Mouse (Mus musculus) urinary bladder, postnatal 25 days (tissue): ENCODE measurements around the gene Dysf.

Experiments
- DNase-seq: peaks from one replicate; pipeline ENCODE4 v3.0.0; 2022; ENCODE audit warnings: low spot score

The Dysf gene

DNA sequence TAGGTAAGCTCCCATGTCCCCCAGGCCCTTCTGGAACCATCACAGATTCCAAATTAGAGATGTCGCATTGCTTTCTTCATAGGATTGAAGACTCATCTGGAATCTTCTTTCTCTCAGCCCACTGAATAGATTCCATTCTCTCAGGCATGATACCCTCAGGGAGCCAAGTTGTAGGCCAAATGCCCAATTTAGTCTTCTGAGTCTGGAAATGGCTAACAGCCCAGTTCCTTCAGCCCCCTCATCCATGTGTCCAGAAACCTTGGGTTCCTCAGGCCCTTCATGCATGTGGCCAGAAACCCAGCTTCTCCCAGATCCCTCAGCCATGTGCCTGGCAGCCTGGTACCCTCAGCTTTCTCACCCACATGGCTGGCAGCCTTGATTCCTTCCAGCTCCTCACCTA is 160.2 kb downstream of the Dysf start:
- DNase-seq: no peak

DNA sequence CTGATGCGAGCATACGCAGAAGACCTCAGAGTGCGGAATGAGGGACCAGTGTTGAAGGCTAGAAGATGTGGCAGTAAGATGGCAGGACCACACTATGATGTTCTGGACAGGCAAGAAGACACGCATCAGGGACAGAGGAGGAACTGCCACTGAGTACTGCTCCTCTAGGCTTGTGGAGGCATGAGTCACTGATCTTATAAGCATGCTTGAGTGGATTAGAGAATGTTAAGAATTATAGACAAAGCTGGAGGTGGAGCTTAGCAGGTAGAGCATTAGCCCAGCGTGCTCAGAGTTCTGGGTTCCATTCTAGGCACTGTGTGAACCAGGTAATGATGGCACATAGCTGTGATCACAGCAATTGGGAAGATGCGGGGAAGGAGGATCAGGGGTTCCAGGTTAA is 165.2 kb downstream of the Dysf start:
- no peak for DNase-seq

DNA sequence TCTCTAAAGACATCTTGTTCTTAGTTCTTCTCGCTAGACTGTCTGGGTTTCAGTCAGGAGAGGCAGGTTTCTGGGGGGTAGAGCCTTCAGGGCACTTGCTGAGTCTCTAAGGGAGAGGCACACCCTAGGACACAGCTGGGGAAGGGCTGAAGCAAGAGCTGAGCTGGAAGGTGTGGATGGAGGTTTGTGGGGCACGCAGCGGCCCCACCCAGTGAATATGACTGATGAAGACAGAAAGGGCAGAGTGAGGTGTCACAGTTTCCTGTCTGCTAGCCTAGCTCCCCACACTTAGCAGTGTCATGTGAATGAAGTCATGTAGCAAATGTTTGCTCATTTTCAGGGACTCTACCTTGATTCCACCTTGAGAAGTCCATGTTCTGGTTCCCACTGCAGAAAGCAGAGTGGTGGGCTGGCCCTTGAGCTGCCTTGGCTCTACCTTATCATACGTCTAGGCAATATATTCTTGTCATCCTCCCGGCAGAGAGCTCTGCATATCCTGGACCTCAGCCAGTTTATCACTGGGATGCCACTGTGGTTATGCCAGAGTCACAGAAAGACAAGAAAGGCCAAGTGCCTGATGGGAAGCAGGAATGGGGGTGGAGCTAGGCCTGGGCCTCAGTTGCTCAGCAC is 170.5 kb downstream of the Dysf start:
- no peak for DNase-seq

DNA sequence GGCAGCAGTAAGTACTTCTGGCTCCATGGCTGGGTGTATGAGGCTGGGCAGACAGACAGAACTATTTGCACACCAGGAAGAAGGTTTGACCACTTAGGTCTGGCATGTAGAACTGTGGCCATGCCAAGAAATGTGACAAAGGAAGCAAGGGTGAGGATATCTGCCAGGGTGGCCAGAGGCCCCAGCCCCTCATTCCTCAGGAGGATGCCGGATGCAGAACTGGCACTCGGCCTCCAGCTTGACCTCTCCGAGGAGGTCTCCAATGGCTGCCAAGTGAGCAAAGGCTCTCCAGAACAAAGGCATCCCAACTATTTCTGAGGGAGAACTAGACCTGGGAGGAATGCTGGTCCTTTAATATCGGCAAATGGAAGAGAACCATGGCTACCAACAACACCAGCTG is 173.1 kb downstream of the Dysf start:
- no peak for DNase-seq

DNA sequence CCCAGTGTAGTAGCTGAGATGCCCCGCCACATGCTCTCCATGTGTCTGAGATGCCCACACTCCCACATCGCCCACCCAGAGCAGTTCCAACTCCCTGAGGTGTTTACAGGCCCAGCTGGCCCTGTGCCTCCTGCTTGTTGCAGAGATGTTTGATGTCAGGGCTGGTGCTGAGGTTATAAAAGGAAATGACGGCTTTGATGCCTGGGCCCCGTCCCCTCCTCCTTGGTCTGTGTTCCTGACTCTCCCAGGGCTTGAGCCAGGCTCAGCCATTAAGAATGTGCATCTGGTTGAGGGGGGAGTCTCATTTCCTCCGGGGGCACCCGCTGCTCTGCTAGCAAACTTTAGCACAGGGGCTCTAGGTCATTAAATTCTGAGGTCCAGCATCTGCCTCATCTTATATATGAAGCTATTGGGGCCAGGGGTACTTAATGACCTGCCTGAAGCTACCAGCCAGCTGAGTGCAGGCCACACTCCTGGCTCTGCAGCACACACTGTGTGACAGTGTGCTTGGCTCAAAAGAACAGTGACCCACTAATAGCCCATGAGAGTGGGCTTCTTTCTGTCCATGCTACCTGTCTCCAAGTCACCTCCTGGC is 183.4 kb downstream of the Dysf start:
- no peak for DNase-seq

DNA sequence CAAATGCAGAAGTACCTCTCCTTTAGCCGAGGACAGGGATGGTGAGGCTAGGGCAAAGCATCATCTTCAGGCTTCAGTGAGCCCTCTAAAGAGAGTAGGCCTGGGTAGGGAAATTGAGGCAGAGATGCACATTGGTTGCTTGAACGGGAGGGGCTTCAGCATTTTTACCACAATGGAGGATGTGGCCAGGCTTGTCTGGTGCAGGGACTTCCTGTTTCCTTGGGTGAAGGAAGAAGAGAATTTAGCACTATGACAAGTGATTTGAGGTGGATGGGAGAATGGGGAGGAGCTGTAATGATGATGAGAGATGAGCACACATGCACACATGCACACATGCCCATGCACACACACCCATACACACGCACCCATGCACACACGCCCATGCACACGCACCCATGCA is 188.1 kb downstream of the Dysf start:
- DNase-seq: no peak

DNA sequence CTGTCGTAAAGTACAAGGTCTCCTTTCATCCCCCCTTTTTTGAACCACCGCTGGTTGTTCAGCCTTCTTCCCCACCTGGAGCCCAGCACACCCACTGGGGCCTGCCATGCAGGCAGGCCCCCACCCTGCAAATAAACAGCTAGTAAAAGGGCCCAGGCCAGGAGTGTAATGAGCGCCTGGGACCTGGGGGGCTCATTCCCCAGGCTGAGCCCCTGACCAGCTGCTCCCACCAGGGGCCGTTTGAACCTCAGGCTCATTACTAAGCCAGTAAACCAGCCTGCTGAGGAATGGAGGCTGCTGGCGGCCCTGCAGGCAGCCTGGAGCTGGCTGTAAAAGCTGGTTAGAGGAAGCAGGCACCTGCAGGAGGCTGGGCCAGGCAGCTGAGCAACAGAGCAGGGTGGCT is 189.4 kb downstream of the Dysf start:
- DNase-seq: no peak

DNA sequence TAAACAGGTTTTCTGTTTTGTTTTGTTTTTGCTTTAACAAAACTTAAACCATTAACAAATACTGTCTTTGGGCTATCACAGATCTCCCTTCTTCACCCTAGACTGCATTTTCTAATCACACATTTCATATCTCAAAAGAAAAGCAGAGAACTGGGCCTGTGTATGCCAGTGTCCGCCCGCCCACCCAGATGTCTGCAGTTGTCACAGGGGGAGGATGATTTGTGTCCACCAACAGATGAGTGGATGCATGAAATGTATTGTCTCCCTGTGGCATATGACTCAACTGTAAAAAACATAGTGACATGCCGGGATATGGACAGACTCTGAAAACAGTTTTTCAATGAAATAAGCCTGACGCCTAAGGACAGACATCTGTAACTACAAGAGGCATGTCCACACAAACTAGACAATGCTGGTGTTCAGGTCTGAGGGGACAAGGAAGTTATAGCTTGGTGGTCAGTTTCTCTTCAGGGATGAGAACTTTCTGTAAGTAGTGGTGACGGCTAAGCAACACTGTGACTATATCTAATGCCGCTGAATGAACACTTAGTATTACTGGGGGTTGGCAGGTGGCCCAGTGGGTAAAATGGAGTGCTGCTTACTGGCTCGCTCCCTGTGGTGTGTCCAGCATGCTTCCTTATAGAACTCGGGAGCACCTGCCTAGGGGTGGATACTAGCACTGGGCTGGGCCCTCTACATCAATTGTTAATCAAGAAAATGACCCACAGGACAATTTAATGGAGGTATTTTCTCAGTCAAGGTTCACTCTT is 193.5 kb downstream of the Dysf start:
- no peak for DNase-seq

DNA sequence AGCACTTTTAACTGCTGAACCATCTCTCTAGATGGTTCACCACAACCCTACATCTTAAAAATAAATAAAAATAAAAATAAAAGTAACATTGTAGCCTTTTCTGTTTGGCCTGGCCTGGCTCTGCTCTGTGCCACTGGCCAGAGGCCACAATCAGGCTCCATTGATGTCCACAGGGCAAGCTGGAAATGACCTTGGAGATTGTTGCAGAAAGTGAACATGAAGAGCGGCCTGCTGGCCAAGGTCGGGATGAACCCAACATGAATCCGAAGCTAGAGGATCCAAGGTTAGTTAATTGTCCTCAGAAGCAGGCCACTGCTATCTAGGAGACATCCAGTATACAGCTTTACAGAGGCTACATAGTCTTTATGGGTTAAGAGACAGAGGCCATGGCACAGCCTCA is 197.2 kb downstream of the Dysf start:
- DNase-seq: no peak

DNA sequence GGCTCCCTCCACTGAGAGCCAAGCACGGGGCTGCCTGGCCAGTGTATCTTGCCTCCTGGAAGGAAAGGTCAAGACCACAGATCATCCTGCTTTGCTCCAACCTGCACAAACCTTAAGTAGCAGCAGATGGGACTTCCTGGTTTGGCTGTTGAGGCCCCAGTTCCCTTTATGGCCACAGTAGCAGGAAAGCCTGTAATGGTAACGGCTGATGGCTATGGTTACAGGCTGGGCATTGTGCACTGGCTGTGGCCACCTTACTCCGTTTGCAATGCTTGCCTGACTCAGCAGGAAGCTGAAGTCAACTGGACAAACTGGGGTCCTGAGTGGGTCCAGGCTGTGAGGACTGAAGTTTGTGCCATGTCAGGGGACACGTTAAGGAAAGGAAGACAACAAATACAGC is 200.2 kb downstream of the Dysf start:
- no peak for DNase-seq

DNA sequence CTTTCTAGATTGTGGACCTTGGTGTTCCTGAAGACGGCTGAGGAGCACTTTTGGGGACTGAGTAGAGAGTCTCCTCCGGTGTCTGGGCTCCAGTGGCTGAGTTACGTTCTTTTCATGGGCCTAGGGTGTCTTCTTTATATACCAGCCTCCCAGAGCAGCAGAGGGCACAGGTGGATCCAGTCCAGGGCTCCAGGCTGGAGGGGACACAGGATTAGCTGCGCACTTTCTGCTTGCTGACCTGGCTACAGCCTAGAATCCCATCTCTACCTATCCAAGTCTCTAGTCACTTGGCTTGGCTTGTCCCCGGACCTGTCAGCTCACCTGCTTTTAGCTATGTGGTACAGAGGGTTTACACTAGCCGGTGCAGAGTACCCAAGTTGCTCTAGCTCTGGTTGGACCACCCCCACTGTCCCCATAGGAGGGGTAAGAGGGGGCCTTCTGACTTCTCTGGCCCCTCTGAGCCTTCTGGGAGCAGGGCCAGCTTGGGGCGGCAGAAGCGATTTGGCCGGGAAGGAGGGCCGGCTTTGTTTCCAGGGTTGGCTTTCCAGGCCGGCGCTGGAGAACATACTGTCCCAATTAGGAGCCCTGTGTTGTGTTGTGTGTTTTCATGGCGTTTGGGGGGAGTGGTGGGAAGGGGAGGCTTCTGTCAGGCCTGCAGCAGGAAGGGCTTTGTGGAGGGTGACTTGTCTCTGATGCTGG is 201.5 kb downstream of the Dysf start:
- DNase-seq: no peak

DNA sequence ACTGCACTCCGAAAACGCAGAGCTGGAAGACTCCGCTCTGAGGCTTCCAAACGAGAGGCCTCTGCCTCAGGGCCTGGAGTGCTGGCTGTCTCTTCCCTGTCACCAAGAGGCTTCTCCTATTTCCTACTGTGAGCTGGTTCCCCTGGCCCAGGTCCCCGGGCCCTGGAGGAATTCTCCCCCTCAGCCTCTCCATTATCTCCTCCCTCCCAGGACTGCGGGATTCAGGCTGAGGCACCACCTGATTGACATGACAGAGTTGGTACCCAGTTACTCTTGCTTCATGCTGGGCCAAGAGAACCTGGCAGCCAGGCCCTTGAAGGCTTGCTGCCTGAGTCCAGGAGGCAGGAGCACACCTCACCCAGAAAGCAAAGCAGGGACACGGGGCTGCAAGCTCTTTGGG is 203.1 kb downstream of the Dysf start:
- DNase-seq: no peak

DNA sequence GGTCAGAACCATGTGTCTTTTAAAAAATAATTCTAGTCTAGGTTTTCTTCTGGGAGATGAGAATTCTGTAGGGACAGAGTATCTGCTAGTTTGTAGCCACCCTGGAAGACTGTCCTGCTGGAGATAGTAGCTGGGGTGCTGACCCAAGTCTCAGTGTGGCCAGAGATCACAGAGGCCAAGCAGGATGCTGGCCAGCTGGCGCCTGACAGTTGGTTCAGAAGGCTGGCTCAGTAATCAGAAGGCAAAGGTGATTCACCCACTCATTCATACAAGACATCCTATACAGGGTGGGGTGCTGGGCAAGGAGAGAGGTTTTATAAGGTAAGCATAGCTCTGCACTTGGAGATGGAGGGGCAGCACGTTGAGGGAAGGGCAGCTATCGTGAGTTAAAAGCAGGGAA is 204.7 kb downstream of the Dysf start:
- no peak for DNase-seq

DNA sequence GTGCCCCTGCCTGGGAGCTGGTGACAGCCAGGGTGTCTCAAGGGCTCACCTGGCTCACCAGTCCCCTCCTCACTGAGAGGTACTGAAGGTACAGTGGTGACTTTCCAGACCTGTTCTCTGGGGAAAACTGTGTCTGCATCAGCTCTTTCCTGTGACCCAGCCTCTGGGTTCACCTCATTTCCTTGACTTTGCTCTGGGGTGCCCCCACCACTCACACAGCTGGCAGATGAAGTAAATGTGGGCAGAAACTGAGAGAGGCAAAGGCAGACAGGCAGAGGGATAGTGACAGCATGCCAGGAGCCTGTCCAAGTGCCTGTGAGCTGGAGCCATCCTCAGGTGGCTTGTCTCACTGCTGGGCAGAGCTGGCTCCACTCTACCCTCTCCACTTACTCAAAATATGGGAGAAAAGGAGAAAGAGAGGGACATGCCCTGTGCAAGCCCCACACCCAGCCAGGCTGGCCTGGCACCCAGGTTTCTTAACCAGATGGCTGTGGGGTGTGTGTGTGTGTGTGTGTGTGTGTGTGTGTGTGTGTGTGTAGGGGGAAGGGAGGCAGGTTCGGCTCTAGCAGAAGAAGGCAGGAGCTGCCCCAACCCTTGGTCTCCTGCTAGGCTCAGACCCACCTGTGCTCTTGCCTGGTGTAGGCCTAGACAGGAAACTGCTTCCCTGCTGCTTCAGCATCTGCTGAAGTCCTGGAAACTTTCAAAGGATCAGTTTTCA is 209.0 kb downstream of the Dysf start:
- no peak for DNase-seq

DNA sequence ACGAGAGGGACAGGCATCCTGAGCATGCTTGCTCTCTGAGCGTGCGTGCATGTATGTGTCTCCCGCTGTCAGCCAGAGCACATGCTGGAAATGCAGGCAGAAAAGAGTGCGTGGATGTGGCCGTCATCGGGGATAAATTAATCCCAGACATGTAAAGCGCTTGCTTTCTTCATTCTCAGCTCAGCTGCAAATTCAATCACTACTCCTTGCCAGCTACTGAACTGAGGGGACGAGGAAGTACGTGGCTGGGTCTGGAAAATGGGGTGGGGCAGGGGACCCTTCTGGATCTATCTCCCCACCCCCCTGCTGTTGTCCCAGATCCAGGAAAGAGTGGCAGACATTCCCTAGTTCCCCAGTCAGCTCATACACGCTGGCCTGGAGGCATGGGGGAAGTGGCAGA is 210.7 kb downstream of the Dysf start:
- no peak for DNase-seq

DNA sequence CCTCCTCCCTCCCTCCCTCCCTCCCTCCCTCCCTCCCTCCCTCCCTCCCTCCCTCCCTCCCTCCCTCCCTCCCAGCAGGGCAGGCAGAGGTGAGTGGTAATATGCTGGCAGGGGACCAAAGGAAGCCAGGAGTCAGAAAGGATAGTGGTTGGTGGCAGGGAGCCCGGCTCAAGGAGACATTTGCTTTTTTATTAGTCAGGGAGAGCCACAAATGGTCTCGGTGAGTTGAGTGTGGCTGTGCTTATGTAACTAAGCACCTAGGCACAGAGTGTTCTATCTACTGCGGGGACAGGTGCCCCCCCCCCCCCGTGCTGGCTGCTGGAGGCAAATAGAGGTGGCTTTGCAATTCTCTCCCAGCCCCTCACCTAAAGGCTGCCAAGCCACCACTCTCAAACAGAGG is 216.5 kb downstream of the Dysf start:
- no peak for DNase-seq

DNA sequence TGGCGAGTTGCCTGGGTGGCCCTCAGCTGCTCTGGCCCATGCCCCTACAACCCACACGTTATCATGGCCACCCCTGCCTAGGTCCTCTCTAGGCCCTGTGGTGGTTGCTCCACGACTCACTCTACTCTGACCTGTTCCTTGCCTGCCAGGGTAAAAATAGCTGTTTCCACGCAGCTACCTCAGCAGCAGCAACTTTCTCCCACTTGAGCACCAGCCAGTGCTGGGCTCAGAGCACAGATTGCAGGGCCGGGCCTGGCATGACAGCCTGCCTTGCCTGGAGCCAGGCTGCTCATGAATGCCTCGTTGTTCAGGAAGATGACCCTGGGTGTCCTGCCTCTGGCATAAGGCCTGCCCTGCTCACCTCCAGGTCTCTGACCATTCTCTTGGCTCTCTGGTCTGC is 217.2 kb downstream of the Dysf start:
- DNase-seq: no peak

DNA sequence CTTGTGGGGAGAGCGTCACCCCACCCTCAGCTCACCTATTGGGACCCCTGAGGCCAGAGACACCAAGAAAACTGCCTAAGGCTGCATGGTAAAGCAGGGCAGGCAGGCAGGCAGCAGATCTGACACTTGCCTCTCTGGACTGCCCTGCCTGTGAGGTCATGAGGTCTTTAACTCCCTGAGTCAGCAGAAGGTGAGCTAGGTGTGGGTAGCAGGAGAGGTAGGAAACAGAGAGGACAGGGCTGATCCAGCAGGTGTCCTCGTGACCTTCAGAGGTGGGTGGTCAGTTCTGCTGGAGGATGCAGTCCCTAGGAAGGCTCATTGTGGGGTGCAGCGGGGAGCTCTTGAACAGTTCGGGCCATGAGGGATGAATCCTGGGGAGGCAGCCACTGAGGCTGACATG is 219.8 kb downstream of the Dysf start:
- DNase-seq: no peak

DNA sequence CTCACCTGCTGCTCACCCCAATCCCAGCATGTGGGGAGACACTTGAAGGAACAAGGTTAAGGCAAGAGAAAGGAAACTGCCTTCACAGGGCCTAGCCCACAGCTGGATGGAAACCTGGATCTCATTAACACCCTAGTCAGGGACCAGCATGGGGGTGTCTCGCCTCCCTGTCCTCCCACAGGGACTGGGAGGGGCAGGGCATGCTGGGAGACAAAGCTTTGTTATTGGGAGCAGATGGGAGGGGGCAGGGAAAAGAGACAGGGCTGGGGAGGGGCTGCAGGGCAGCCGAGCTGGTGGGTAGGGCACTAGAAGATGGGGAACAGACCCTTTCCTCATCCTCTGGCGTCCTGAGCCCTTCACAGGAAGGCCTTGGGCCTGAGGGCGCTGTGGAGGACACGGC is 220.4 kb downstream of the Dysf start:
- no peak for DNase-seq

DNA sequence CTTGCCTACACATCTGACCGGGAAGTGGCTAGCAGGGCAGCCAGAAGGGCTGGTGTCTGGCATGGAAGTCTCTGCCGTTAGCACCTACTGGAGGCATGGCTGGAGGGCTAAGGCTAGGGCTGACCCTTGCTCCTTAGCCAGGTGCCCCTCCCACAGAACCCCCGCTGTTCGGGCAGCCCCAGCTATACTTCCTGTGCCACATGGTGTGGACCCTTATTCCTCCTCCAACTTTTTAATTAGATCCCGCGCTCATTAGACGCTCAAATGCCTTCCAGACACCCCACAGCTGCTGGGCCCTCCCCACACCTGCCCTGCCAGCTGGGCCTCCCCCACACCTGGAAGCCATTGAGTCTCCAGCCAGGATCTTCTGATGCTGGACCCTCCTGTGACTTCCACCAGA is 221.3 kb downstream of the Dysf start:
- DNase-seq: no peak

DNA sequence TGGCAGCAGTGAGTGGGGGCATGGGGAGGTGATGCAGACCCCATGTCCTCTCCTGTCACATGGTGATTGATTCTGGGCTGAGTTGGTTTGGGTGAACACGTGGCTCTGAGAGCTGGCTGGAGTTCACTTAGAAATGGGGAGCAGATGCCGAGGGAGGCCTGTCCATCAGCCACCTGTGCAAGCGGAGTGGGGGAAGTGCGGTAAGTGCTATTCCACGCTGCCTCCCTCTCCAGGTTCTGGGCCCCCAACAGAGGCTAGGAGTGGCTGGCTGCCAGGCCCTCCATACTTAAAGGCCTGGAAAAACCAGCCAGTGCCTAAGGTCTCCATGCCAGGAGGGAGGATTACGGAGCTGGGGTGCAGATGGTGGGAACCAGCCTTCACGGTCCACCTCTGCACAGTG is 222.7 kb downstream of the Dysf start:
- no peak for DNase-seq

DNA sequence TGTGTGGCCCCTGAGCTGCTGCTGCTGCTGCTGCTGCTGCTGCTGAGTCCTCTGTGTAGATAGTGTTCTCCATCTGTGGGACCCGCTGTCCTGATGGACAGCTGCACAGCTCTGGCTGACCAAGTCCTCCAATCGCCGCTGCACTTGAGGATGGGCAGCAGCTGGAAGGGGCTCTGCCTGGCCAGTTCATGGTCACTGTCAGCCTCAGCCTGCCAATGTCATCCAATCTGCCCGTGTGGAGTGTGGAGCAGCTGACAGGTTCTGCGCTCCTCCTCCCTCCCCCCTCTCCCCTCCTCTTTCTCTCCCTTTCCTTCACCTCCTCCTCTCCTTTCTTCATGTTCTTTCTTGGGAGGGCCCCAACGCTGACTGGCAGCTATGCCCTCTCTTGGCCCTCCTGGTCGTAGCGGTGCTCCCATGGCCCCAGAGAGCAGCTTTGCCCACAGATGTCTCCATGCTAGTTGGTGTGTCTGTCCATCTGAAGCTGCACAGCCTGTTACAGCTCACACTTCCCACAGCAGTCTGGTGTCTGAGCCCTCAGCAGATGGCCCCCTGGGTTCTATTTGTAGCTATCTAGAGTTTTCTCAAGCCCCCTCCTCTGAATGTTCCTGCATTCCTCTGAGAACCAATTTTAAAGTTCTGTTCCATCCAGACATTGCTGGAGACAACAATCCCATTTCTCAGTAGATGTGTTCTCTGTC is 223.8 kb downstream of the Dysf start:
- DNase-seq: no peak
